Mouse (Mus musculus) kidney, postnatal 25 days (tissue): ENCODE measurements around the gene Serpina16.

Experiments used
- DNase-seq, 2 experiments: peaks; one replicate each; pipeline ENCODE4 v3.0.0; 2021; ENCODE audit warnings: mixed read lengths in 2 of 2

The Serpina16 gene

DNA sequence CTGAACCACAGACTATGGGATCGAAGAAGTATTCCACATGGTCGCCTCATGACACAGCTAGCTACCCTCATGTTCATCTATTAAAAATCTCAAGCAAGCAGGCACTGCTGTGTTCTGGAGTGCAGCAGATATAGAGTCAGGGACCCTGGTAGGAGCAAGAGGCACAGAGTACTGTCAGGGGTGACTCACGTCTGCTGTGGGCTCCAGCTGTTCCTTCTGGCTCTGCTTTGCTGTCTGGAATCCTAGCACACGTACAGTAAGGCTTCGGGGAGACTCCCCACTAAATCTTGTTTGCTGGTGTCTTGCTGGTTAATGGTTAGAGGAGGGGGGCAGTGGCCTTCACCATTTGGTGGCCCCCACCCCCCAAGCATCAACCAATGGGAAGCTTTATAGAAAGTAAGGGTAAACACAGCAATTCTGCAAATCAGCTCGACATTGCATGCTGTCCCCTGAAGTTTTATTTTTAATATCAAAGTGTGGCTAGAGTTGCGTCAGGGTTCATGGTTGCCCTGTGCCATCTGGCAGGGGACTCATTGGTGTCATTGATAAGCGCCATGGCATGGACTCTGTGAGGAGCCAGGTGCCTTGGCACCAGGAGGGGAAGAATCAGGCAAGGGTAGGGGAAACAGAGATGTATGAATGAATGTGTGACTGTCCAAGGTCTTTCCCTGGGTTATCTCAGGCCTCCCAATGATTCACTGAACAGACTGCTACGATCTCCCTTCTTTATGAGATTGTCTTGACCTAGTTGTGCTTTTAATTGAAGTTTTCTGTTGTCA lies 18.9 kb downstream of the Serpina16 start, which contains the start of gene Serpina6:
Gene Serpina6 (minus strand): TSS at position 365 of the 779 bp plus-strand sequence.
- DNase-seq, result no peak

- no peak for DNase-seq
These were observed 20.6 kb downstream of the Serpina16 start for GRCm38 (mm10) chr12:103655123-103656044.

DNA sequence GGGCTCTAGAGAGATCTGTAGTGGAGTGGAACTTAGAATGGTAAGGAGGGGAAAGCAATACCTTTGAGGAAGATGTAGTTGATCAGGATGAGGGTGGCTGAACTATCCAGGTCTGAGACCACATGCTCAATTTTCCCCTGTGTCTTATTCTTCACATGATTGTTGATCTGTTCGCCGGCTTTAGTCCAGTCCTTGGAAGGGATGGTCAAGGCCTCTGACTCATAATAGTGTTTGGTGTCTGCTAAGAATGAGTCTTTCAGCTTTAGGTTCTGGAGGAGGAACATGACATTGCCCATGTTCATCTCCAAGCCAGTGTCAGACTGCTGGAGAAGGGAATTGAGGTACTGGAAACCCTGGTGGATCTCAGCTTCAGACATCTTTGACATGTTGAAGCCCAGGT lies 22.1 kb downstream of the Serpina16 start:
- no peak for DNase-seq

DNA sequence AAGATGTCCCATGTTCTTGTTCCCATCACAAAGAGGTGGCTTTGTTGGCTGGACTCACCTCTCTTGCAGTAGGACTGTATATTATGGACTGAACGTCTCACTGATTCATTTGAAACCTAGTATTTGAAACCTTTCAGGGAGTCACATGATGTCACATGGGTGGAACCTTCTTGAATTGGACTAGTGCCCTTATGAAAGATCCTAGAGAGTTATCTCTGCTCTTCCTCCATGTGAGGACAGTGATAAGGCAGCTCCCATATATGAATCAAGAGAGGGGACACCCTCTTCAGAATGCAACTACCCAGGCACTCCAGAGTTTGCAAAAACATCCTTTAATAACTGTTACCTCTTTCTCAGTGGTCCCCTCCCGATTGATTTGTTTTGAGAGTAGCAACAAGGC lies 29.6 kb downstream of the Serpina16 start:
- DNase-seq, result no peak

- no peak for DNase-seq
These were observed 31.3 kb downstream of the Serpina16 start for GRCm38 (mm10) chr12:103644601-103645000.

GRCm38 (mm10) chr12:103643818-103644217 lies 32.1 kb downstream of the Serpina16 start:
- no peak for DNase-seq

- DNase-seq, result peak; percentile 72 to 92
These were observed 32.6 kb downstream of the Serpina16 start for GRCm38 (mm10) chr12:103643336-103643735.

DNA sequence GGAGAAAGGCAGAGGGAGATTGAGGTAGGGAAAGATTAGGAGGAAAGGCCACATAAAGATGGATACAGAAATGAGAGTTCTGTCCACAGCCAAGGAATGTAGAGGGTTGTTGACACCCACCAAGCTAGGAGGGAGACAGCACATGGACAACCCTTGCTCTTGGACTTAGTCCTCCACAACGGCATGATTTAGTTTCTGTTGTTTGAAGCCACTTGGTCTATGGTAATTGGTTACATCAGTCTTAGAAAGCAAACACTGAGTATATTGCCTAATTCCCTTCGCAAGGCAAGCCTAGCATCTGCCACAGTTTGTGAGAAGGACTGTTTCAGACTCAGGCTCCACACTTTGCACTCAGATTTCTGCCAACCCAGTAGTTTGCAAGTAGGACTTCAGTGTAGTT lies 40.1 kb downstream of the Serpina16 start:
- no peak for DNase-seq

- DNase-seq, result no peak
These were observed 41.5 kb downstream of the Serpina16 start for GRCm38 (mm10) chr12:103634430-103634829.

- no peak for DNase-seq
These were observed 44.7 kb downstream of the Serpina16 start, which contains the start of gene Serpina10 for GRCm38 (mm10) chr12:103631203-103631612. Serpina10 (minus strand) TSS chr12:103631444.
